Mouse (Mus musculus): ENCODE results near the gene Ina. TPM values are rescaled to one million over a fixed set of nuclear protein-coding genes. Genes with fewer than 3 reads are reported as not detected.

Ina gene
- polyA plus RNA-seq, 1 experiment: 124 TPM

DNA sequence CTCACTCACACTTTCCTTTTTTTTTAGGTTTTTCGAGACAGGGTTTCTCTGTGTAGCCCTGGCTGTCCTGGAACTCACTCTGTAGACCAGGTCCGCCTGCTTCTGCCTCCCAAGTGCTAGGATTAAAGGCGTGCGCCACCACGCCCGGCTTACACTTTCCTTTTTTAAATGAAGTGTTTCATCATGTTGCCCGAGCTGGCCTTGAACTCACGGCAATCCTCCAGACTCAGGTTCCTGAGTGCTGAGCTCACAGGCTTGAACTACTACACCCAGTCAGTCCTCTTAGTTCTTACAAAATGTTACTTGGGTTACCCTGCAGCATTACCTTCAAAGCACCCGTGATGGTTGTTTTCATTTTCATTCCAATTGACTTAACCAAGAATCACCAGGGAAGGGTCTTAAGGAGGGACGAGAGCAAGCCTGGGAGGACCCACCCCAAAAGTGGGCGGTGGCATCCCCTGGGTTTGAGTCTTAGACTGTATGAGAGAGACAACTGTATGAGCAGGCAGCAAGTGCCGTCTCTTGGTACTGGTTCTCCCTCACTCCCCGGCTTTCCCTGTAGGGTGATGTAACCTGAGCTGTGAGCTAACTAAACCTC is 32.8 kb downstream of the Ina start:
- no peak overlapping the region for H3K27ac ChIP-seq (ENCODE audit: insufficient read depth, low read length)
- TF ChIP-seq POLR2A (IDR thresholded peaks at IDR 0.05; ENCODE audit: extremely low read depth, insufficient read depth, low read length) (no peak), CTCF (IDR thresholded peaks at IDR 0.05; ENCODE audit: extremely low read depth, insufficient read depth, low read length) (no peak)
- H3K4me3 ChIP-seq (ENCODE audit: insufficient read depth, low read length): no peak overlapping the region
- peaks cover 5% of the 10 kb centered on the region for H3K4me1 ChIP-seq (ENCODE audit: control insufficient read depth, insufficient read depth, low read length)

DNA sequence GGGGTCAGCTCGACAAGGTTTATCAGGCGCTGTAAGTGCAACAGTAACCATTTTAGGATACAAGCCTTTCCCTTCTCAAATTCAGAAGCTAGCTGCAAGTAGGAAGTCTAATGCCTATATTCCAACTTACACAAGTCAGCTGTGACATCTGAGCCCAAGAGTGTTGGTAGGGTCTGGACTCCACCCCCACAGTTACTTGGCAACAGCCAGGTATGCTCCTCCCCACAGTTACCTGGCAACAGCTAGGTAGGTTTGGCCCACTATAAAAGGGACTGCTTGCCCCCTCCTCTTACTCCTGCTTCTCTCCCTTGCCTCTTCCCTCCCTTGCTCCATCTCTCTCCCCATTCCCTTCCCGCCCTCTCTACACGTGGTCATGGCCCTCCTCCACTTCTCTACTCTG is 34.6 kb downstream of the Ina start:
- Histone ChIP-seq H3K27ac (ENCODE audit: insufficient read depth, low read length) (no peak overlapping the region), H3K4me1 (ENCODE audit: control insufficient read depth, insufficient read depth, low read length) (peaks cover 5% of the 10 kb centered on the region), H3K4me3 (ENCODE audit: insufficient read depth, low read length) (peak overlapping the region; percentile 79; the same call in 1 of the 2 replicates)
- TF ChIP-seq POLR2A (IDR thresholded peaks at IDR 0.05; ENCODE audit: extremely low read depth, insufficient read depth, low read length) (no peak), CTCF (IDR thresholded peaks at IDR 0.05; ENCODE audit: extremely low read depth, insufficient read depth, low read length) (no peak)

DNA sequence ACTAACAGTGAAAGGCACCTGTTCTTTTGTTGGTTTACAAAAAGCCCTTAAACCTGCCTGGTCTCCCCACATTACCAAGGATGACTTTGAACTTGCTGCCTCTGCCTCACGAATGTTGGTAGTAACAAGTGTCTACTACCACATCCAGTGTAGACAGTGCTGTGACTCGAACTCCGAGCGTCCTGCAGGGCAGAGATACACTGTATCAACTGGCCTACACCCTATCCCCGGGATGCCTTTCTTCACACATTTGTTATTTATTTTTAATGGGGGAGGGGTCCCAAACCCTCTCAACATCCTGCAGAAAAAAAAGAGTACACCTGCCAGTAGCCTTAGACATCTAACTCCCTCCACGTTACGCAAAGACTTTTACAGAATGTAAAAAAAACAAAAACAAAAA is 35.3 kb downstream of the Ina start:
- Histone ChIP-seq H3K4me3 (ENCODE audit: insufficient read depth, low read length) (peak overlapping the region; percentile 79), H3K4me1 (ENCODE audit: control insufficient read depth, insufficient read depth, low read length) (peaks cover 5% of the 10 kb centered on the region), H3K27ac (ENCODE audit: insufficient read depth, low read length) (no peak overlapping the region)
- TF ChIP-seq CTCF (IDR thresholded peaks at IDR 0.05; ENCODE audit: extremely low read depth, insufficient read depth, low read length): no peak
- no peak for TF ChIP-seq POLR2A (IDR thresholded peaks at IDR 0.05; ENCODE audit: extremely low read depth, insufficient read depth, low read length)

DNA sequence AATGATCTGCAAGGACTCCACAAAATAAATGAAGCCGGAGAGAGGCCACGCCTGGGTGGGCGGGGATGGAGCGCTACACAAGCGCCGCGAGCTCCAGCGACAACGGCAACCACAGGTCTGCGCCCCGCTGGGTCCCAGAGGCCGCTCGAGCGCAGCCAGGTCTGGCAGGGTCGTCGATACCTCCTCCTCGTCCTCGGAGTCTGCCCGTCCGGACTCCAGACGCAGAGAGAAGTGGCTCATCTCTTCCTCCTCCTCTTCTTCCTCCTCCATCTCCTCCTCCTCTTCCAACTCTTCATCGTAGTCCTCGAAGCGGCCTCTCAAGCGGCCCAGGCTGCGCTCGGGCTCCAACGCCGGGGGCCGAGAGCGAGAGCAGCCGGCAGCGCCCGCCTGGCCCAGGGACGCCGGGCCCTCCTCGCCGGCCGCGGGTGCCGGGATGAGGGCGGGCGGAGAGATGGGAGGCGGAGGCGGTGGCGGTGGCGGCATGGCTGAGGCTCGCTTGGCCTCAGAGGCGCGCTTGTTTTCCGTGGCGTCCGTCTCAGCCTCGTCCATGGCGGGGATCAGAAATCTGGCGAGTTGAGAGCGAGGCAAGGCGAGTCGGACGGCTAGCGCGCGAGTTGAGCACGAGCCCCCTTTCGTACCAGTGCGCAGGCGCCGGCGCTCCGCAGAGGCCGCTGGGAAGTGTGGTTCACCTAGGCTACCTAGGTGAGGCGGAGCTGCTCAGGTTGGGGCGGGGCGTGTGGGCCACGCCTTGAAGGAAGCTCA is 36.0 kb downstream of the Ina start, which contains the start of gene Pcgf6:
Pcgf6 (minus strand) TSS at position 636 of the 762 bp plus-strand sequence.
- peak; percentile 58; the same call in 1 of the 2 replicates for TF ChIP-seq POLR2A (IDR thresholded peaks at IDR 0.05; ENCODE audit: extremely low read depth, insufficient read depth, low read length)
- no peak for TF ChIP-seq CTCF (IDR thresholded peaks at IDR 0.05; ENCODE audit: extremely low read depth, insufficient read depth, low read length)
- H3K4me3 ChIP-seq (ENCODE audit: insufficient read depth, low read length): peak within 1 kb of the TSS; percentile 79

DNA sequence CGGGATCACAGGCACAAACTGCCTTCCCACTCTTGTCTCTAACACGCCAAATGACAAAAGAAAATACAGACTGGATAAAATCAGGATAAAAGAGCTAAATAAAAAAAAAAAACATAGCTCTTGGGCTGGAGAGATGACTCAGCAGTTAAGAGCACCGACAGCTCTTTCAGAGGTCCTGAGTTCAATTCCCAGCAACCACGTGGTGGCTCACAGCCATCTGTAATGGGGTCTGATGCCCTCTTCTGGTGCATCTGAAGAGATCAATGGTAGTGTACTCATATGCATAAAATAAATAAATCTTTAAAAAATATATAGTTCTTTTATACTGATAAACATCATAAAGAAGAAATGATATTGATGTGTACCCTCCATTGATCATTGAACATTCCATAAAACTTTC is 38.4 kb downstream of the Ina start:
- Histone ChIP-seq H3K4me1 (ENCODE audit: control insufficient read depth, insufficient read depth, low read length) (peaks cover 5% of the 10 kb centered on the region), H3K27ac (ENCODE audit: insufficient read depth, low read length) (no peak overlapping the region), H3K4me3 (ENCODE audit: insufficient read depth, low read length) (no peak overlapping the region)
- TF ChIP-seq POLR2A (IDR thresholded peaks at IDR 0.05; ENCODE audit: extremely low read depth, insufficient read depth, low read length) (no peak), CTCF (IDR thresholded peaks at IDR 0.05; ENCODE audit: extremely low read depth, insufficient read depth, low read length) (no peak)

More for the DNA sequence above, 36.0 kb downstream of the Ina start, which contains the start of gene Pcgf6:
- H3K27ac ChIP-seq (ENCODE audit: insufficient read depth, low read length): 0 out of 2 replicates have a peak within 1 kb of the TSS, but pooled peaks have one; percentile 4
- H3K4me1 ChIP-seq (ENCODE audit: control insufficient read depth, insufficient read depth, low read length): peaks cover 5% of the 10 kb centered on the region

DNA sequence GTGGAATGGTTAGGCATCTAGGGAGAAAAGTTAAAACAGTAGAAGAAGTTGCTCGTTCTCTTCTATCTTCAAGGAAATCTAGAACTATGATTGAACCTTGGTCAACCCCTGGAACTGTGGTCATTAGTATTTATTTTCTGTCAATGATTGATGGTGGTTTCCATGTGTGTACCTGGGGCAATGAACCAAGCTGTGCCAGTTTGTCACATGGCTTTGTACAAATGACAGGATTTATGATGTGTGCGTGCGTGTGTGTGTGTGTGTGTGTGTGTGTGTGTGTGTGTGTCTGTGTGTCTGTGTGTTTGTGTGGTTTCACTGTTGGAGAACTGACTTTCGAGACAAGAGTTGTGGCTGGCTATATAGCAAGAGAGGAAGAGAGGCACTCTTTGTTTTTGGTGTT is 39.0 kb downstream of the Ina start:
- H3K4me1 ChIP-seq (ENCODE audit: control insufficient read depth, insufficient read depth, low read length): peaks cover 5% of the 10 kb centered on the region
- no peak overlapping the region for H3K27ac ChIP-seq (ENCODE audit: insufficient read depth, low read length)
- TF ChIP-seq CTCF (IDR thresholded peaks at IDR 0.05; ENCODE audit: extremely low read depth, insufficient read depth, low read length): no peak
- no peak for TF ChIP-seq POLR2A (IDR thresholded peaks at IDR 0.05; ENCODE audit: extremely low read depth, insufficient read depth, low read length)
- no peak overlapping the region for H3K4me3 ChIP-seq (ENCODE audit: insufficient read depth, low read length)

DNA sequence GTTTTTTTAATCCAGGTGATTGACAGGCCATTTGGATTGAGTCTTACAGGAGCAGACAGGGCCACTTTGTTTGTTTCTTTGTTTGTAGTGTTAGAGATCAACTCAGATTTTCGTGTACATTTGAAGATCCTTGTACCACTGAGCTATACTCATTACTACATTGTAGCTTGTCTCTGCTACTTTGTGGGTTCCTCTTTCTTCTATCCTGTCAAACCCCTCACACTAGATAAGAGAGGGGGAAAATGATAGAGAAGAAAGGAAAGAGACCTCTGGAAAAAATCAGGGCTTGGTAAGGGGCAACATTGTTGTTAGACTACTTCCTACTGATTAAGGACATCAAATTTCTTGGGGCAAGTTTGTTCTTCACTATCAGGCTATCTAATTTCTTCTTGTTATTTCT is 43.2 kb downstream of the Ina start:
- Histone ChIP-seq H3K4me1 (ENCODE audit: control insufficient read depth, insufficient read depth, low read length) (no peaks in the 10 kb centered on the region), H3K27ac (ENCODE audit: insufficient read depth, low read length) (no peak overlapping the region), H3K4me3 (ENCODE audit: insufficient read depth, low read length) (no peak overlapping the region)
- no peak for TF ChIP-seq POLR2A (IDR thresholded peaks at IDR 0.05; ENCODE audit: extremely low read depth, insufficient read depth, low read length)
- TF ChIP-seq CTCF (IDR thresholded peaks at IDR 0.05; ENCODE audit: extremely low read depth, insufficient read depth, low read length): no peak

DNA sequence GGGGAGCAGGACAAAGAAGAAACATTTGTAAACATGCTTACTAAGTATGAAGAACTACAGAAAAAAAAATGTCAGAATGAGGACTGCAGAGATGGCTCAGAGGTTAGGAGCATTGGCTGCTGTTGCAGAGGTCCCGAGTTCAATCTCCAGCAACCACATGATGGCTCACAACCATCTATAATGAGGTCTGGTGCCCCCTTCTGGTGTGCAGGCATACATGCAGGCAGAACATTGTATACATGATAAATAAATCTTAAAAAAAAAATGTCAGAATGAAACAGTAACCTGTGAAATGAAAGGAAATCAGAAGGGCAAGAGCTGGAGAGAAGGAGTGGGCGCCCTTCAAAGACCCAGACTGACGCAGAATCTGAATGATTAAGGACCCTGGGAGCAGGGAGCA is 51.4 kb downstream of the Ina start:
- Histone ChIP-seq H3K27ac (ENCODE audit: insufficient read depth, low read length) (no peak overlapping the region), H3K4me1 (ENCODE audit: control insufficient read depth, insufficient read depth, low read length) (no peaks in the 10 kb centered on the region), H3K4me3 (ENCODE audit: insufficient read depth, low read length) (no peak overlapping the region)
- no peak for TF ChIP-seq POLR2A (IDR thresholded peaks at IDR 0.05; ENCODE audit: extremely low read depth, insufficient read depth, low read length)
- no peak for TF ChIP-seq CTCF (IDR thresholded peaks at IDR 0.05; ENCODE audit: extremely low read depth, insufficient read depth, low read length)

DNA sequence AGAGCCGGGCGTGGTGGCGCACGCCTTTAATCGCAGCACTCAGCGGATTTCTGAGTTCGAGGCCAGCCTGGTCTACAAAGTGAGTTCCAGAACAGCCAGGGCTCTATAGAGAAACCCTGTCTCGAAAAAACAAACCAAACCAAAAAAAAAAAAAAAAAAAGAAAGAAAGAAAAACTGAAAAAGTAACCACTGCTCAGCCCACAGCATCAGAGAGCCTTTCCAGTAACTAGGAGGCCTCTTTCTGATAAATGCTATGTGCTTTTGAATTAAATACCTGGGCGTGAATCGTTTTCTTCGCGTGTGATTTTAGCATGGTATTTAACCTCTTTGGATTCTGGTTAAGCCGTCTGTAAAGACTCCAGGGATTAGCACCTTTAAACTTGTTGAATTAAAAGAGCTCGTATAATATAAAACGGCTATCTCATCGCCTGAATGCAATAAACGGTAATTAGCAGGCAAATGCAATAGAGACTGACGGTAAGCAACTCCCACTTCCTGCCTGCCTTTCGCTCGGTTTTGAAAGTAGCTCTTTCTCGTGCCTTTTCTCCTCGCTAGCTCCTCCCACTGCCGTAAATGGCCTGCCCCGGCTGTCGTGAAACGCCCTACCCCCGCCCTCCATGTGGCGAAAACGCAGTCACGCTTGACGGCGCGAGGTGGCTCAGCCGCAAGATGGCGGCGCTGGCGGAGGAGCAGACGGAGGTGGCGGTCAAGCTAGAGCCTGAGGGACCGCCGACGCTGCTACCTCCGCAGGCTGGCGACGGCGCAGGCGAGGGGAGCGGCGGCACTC is 52.8 kb downstream of the Ina start, which contains the start of gene Taf5:
Taf5 (plus strand) TSS at position 651 of the 787 bp plus-strand sequence.
- no peaks in the 10 kb centered on the region for H3K4me1 ChIP-seq (ENCODE audit: control insufficient read depth, insufficient read depth, low read length)

More for the DNA sequence above, 52.8 kb downstream of the Ina start, which contains the start of gene Taf5:
- TF ChIP-seq POLR2A (IDR thresholded peaks at IDR 0.05; ENCODE audit: extremely low read depth, insufficient read depth, low read length): peak; percentile 90
- TF ChIP-seq CTCF (IDR thresholded peaks at IDR 0.05; ENCODE audit: extremely low read depth, insufficient read depth, low read length): no peak
- peak within 1 kb of the TSS; percentile 8 for H3K4me3 ChIP-seq (ENCODE audit: insufficient read depth, low read length)
- H3K27ac ChIP-seq (ENCODE audit: insufficient read depth, low read length): no peak within 1 kb of the TSS
